Mouse (Mus musculus): ENCODE data around the gene Ncapd2. TPM values are rescaled to one million over a fixed set of nuclear protein-coding genes. Genes with fewer than 3 reads are reported as not detected.
A peak's percentile ranks its signal among the peaks of the same experiment; 100 is the strongest.

Ncapd2 gene
- polyA plus RNA-seq, 1 experiment from 2014 or later: 150 TPM

- no peak overlapping the region for H3K4me2 ChIP-seq (replicated peaks; ENCODE audit: low read depth, low read length)
- no peaks in the 10 kb centered on the region for H3K4me1 ChIP-seq (ENCODE audit: control insufficient read depth, insufficient read depth, low read length)
- no peaks in the 10 kb centered on the region for H3K27me3 ChIP-seq (ENCODE audit: control insufficient read depth, insufficient read depth, low read length)
- no peak overlapping the region for H3K4me3 ChIP-seq (ENCODE audit: low read length)
- no peaks in the 10 kb centered on the region for H3K9me3 ChIP-seq (ENCODE audit: control insufficient read depth, low read length)
- no peak overlapping the region for H3K27ac ChIP-seq (ENCODE audit: low read depth, low read length)
- 63% methylated on average over 3 of the region's 3 CpGs for WGBS
- ATAC-seq (ENCODE audit: low FRiP score, low TSS enrichment): no peak
- peaks cover 19% of the 10 kb centered on the region for H3K36me3 ChIP-seq (ENCODE audit: control insufficient read depth, insufficient read depth, low read length)
- H3K9ac ChIP-seq (ENCODE audit: low read depth, low read length): no peak overlapping the region
Observed at GRCm38 (mm10) chr6:125196301-125196700, 4.8 kb upstream of the Ncapd2 start.

- H3K27ac ChIP-seq (ENCODE audit: low read depth, low read length): no peak overlapping the region
- H3K4me1 ChIP-seq (ENCODE audit: control insufficient read depth, insufficient read depth, low read length): no peaks in the 10 kb centered on the region
- H3K36me3 ChIP-seq (ENCODE audit: control insufficient read depth, insufficient read depth, low read length): peaks cover 19% of the 10 kb centered on the region
- no peak for ATAC-seq (ENCODE audit: low FRiP score, low TSS enrichment)
- H3K9me3 ChIP-seq (ENCODE audit: control insufficient read depth, low read length): no peaks in the 10 kb centered on the region
- 30% methylated on average over 1 of the region's 1 CpGs for WGBS
- no peak overlapping the region for H3K9ac ChIP-seq (ENCODE audit: low read depth, low read length)
- no peak overlapping the region for H3K4me2 ChIP-seq (replicated peaks; ENCODE audit: low read depth, low read length)
- H3K4me3 ChIP-seq (ENCODE audit: low read length): no peak overlapping the region
- no peaks in the 10 kb centered on the region for H3K27me3 ChIP-seq (ENCODE audit: control insufficient read depth, insufficient read depth, low read length)
Observed at GRCm38 (mm10) chr6:125195541-125196075, 4.1 kb upstream of the Ncapd2 start.

GRCm38 (mm10) chr6:125193390-125193789 is 1.9 kb upstream of the Ncapd2 start:
- no peak overlapping the region for H3K4me3 ChIP-seq (ENCODE audit: low read length)
- 57% methylated on average over 7 of the region's 7 CpGs for WGBS
- no peak for ATAC-seq (ENCODE audit: low FRiP score, low TSS enrichment)

GRCm38 (mm10) chr6:125192841-125193240 is 1.3 kb upstream of the Ncapd2 start:
- Histone ChIP-seq H3K9ac (ENCODE audit: low read depth, low read length) (peak overlapping the region; percentile 81), H3K27ac (ENCODE audit: low read depth, low read length) (peak overlapping the region; percentile 100; the same call in 1 of the 2 replicates), H3K4me1 (ENCODE audit: control insufficient read depth, insufficient read depth, low read length) (peaks cover 6% of the 10 kb centered on the region; the same call in 1 of the 2 replicates), H3K4me2 (replicated peaks; ENCODE audit: low read depth, low read length) (peak overlapping the region; percentile 63), H3K9me3 (ENCODE audit: control insufficient read depth, low read length) (no peaks in the 10 kb centered on the region), H3K4me3 (ENCODE audit: low read length) (peak overlapping the region; percentile 79), H3K36me3 (ENCODE audit: control insufficient read depth, insufficient read depth, low read length) (peaks cover 38% of the 10 kb centered on the region), H3K27me3 (ENCODE audit: control insufficient read depth, insufficient read depth, low read length) (no peaks in the 10 kb centered on the region)
- 38% methylated on average over 5 of the region's 5 CpGs for WGBS
- no peak for ATAC-seq (ENCODE audit: low FRiP score, low TSS enrichment)

More at GRCm38 (mm10) chr6:125193390-125193789, 1.9 kb upstream of the Ncapd2 start:
- Histone ChIP-seq H3K4me1 (ENCODE audit: control insufficient read depth, insufficient read depth, low read length) (peaks cover 6% of the 10 kb centered on the region; the same call in 1 of the 2 replicates), H3K27me3 (ENCODE audit: control insufficient read depth, insufficient read depth, low read length) (no peaks in the 10 kb centered on the region), H3K9ac (ENCODE audit: low read depth, low read length) (no peak overlapping the region), H3K36me3 (ENCODE audit: control insufficient read depth, insufficient read depth, low read length) (peaks cover 32% of the 10 kb centered on the region), H3K4me2 (replicated peaks; ENCODE audit: low read depth, low read length) (peak overlapping the region; percentile 63; the same call in 1 of the 2 replicates), H3K9me3 (ENCODE audit: control insufficient read depth, low read length) (no peaks in the 10 kb centered on the region), H3K27ac (ENCODE audit: low read depth, low read length) (no peak overlapping the region)

- peaks cover 6% of the 10 kb centered on the region; the same call in 1 of the 2 replicates for H3K4me1 ChIP-seq (ENCODE audit: control insufficient read depth, insufficient read depth, low read length)
- H3K27ac ChIP-seq (ENCODE audit: low read depth, low read length): peak overlapping the region; percentile 100
- peaks cover 45% of the 10 kb centered on the region for H3K36me3 ChIP-seq (ENCODE audit: control insufficient read depth, insufficient read depth, low read length)
- no peaks in the 10 kb centered on the region for H3K27me3 ChIP-seq (ENCODE audit: control insufficient read depth, insufficient read depth, low read length)
- under 1% methylated on average over 34 of the region's 34 CpGs for WGBS
- H3K4me3 ChIP-seq (ENCODE audit: low read length): peak overlapping the region; percentile 79
- peak overlapping the region; percentile 63 for H3K4me2 ChIP-seq (replicated peaks; ENCODE audit: low read depth, low read length)
- H3K9me3 ChIP-seq (ENCODE audit: control insufficient read depth, low read length): no peaks in the 10 kb centered on the region
- H3K9ac ChIP-seq (ENCODE audit: low read depth, low read length): peak overlapping the region; percentile 81
- ATAC-seq (ENCODE audit: low FRiP score, low TSS enrichment): peak; percentile 93
Observed at GRCm38 (mm10) chr6:125192016-125192714, 664 bp upstream of the Ncapd2 start.

GRCm38 (mm10) chr6:125190816-125191215 is 685 bp downstream of the Ncapd2 start:
- Histone ChIP-seq H3K9me3 (ENCODE audit: control insufficient read depth, low read length) (no peaks in the 10 kb centered on the region), H3K27me3 (ENCODE audit: control insufficient read depth, insufficient read depth, low read length) (no peaks in the 10 kb centered on the region), H3K4me3 (ENCODE audit: low read length) (peak overlapping the region; percentile 79), H3K9ac (ENCODE audit: low read depth, low read length) (peak overlapping the region; percentile 81), H3K4me1 (ENCODE audit: control insufficient read depth, insufficient read depth, low read length) (peaks cover 6% of the 10 kb centered on the region; the same call in 1 of the 2 replicates), H3K4me2 (replicated peaks; ENCODE audit: low read depth, low read length) (peak overlapping the region; percentile 59), H3K36me3 (ENCODE audit: control insufficient read depth, insufficient read depth, low read length) (peaks cover 58% of the 10 kb centered on the region), H3K27ac (ENCODE audit: low read depth, low read length) (peak overlapping the region; percentile 100)
- no peak for ATAC-seq (ENCODE audit: low FRiP score, low TSS enrichment)

GRCm38 (mm10) chr6:125186203-125186602 is 5.3 kb downstream of the Ncapd2 start:
- no peak for ATAC-seq (ENCODE audit: low FRiP score, low TSS enrichment)
- 87% methylated on average over 10 of the region's 10 CpGs for WGBS

GRCm38 (mm10) chr6:125182133-125182532 is 9.4 kb downstream of the Ncapd2 start:
- ATAC-seq (ENCODE audit: low FRiP score, low TSS enrichment): no peak
- Histone ChIP-seq H3K27me3 (ENCODE audit: control insufficient read depth, insufficient read depth, low read length) (no peaks in the 10 kb centered on the region), H3K9ac (ENCODE audit: low read depth, low read length) (no peak overlapping the region), H3K27ac (ENCODE audit: low read depth, low read length) (no peak overlapping the region), H3K4me1 (ENCODE audit: control insufficient read depth, insufficient read depth, low read length) (no peaks in the 10 kb centered on the region), H3K36me3 (ENCODE audit: control insufficient read depth, insufficient read depth, low read length) (peaks cover 100% of the 10 kb centered on the region), H3K4me3 (ENCODE audit: low read length) (no peak overlapping the region), H3K9me3 (ENCODE audit: control insufficient read depth, low read length) (no peaks in the 10 kb centered on the region), H3K4me2 (replicated peaks; ENCODE audit: low read depth, low read length) (no peak overlapping the region)
- WGBS: 90% methylated on average over 5 of the region's 5 CpGs

More at GRCm38 (mm10) chr6:125186203-125186602, 5.3 kb downstream of the Ncapd2 start:
- H3K4me1 ChIP-seq (ENCODE audit: control insufficient read depth, insufficient read depth, low read length): peaks cover 6% of the 10 kb centered on the region; the same call in 1 of the 2 replicates
- H3K4me2 ChIP-seq (replicated peaks; ENCODE audit: low read depth, low read length): no peak overlapping the region
- peaks cover 86% of the 10 kb centered on the region for H3K36me3 ChIP-seq (ENCODE audit: control insufficient read depth, insufficient read depth, low read length)
- no peaks in the 10 kb centered on the region for H3K27me3 ChIP-seq (ENCODE audit: control insufficient read depth, insufficient read depth, low read length)
- H3K27ac ChIP-seq (ENCODE audit: low read depth, low read length): no peak overlapping the region
- no peak overlapping the region for H3K9ac ChIP-seq (ENCODE audit: low read depth, low read length)
- H3K4me3 ChIP-seq (ENCODE audit: low read length): no peak overlapping the region
- H3K9me3 ChIP-seq (ENCODE audit: control insufficient read depth, low read length): no peaks in the 10 kb centered on the region

GRCm38 (mm10) chr6:125179601-125180000 is 11.9 kb downstream of the Ncapd2 start:
- Histone ChIP-seq H3K4me3 (ENCODE audit: low read length) (no peak overlapping the region), H3K27me3 (ENCODE audit: control insufficient read depth, insufficient read depth, low read length) (no peaks in the 10 kb centered on the region), H3K4me2 (replicated peaks; ENCODE audit: low read depth, low read length) (no peak overlapping the region), H3K9me3 (ENCODE audit: control insufficient read depth, low read length) (no peaks in the 10 kb centered on the region), H3K36me3 (ENCODE audit: control insufficient read depth, insufficient read depth, low read length) (peaks cover 100% of the 10 kb centered on the region), H3K4me1 (ENCODE audit: control insufficient read depth, insufficient read depth, low read length) (no peaks in the 10 kb centered on the region), H3K27ac (ENCODE audit: low read depth, low read length) (no peak overlapping the region), H3K9ac (ENCODE audit: low read depth, low read length) (no peak overlapping the region)
- WGBS: 91% methylated on average over 7 of the region's 7 CpGs
- ATAC-seq (ENCODE audit: low FRiP score, low TSS enrichment): no peak

All from kidney, embryonic 14.5 days (tissue).